Mouse (Mus musculus): ENCODE measurements around the gene Commd8. TPM values are rescaled to one million over a fixed set of nuclear protein-coding genes. Genes with fewer than 3 reads are reported as not detected.

The Commd8 gene
- total RNA-seq (2022): 10 to 100 TPM; 27.3 to 36.5 (median 31.9) TPM

GRCm38 (mm10) chr5:72167594-72168284, at the start of gene Commd8:
Gene Commd8, minus strand, starts transcription at chr5:72168189.
- DNase-seq (ENCODE audit: low spot score in 2 of 2): peak; percentile 91 to 95

- DNase-seq (ENCODE audit: low spot score in 2 of 2): no peak
These were observed 43.8 kb upstream of the Commd8 start for GRCm38 (mm10) chr5:72211741-72212140.

- DNase-seq (ENCODE audit: low spot score in 2 of 2): no peak
These were observed 42.8 kb upstream of the Commd8 start for GRCm38 (mm10) chr5:72210812-72211139.

GRCm38 (mm10) chr5:72210123-72210811, 42.3 kb upstream of the Commd8 start:
- no peak for DNase-seq (ENCODE audit: low spot score in 2 of 2)

- DNase-seq (ENCODE audit: low spot score in 2 of 2): no peak
These were observed 40.5 kb upstream of the Commd8 start for GRCm38 (mm10) chr5:72208515-72208914.

- no peak for DNase-seq (ENCODE audit: low spot score in 2 of 2)
These were observed 37.3 kb upstream of the Commd8 start for GRCm38 (mm10) chr5:72205271-72205670.

GRCm38 (mm10) chr5:72204507-72204906, 36.5 kb upstream of the Commd8 start:
- no peak for DNase-seq (ENCODE audit: low spot score in 2 of 2)

- DNase-seq (ENCODE audit: low spot score in 2 of 2): no peak
These were observed 35.7 kb upstream of the Commd8 start for GRCm38 (mm10) chr5:72203734-72204073.

- DNase-seq (ENCODE audit: low spot score in 2 of 2): peak; percentile 76 to 80
These were observed 35.2 kb upstream of the Commd8 start for GRCm38 (mm10) chr5:72203028-72203733.

GRCm38 (mm10) chr5:72202016-72202415, 34.0 kb upstream of the Commd8 start:
- peak; percentile 5 to 6 for DNase-seq (ENCODE audit: low spot score in 2 of 2)

- DNase-seq (ENCODE audit: low spot score in 2 of 2): peak; percentile 38 to 46
These were observed 33.6 kb upstream of the Commd8 start for GRCm38 (mm10) chr5:72201600-72201999.

GRCm38 (mm10) chr5:72195442-72195841, 27.5 kb upstream of the Commd8 start:
- DNase-seq (ENCODE audit: low spot score in 2 of 2): no peak

- no peak for DNase-seq (ENCODE audit: low spot score in 2 of 2)
These were observed 23.9 kb upstream of the Commd8 start for GRCm38 (mm10) chr5:72191932-72192331.

GRCm38 (mm10) chr5:72191154-72191553, 23.2 kb upstream of the Commd8 start:
- no peak for DNase-seq (ENCODE audit: low spot score in 2 of 2)

- DNase-seq (ENCODE audit: low spot score in 2 of 2): no peak
These were observed 16.6 kb upstream of the Commd8 start for GRCm38 (mm10) chr5:72184437-72185100.

- no peak for DNase-seq (ENCODE audit: low spot score in 2 of 2)
These were observed 15.9 kb upstream of the Commd8 start for GRCm38 (mm10) chr5:72183929-72184328.

- no peak for DNase-seq (ENCODE audit: low spot score in 2 of 2)
These were observed 14.8 kb upstream of the Commd8 start for GRCm38 (mm10) chr5:72182804-72183203.

GRCm38 (mm10) chr5:72181194-72181593, 13.2 kb upstream of the Commd8 start:
- no peak for DNase-seq (ENCODE audit: low spot score in 2 of 2)

- no peak for DNase-seq (ENCODE audit: low spot score in 2 of 2)
These were observed 7.5 kb upstream of the Commd8 start for GRCm38 (mm10) chr5:72175530-72175929.

- DNase-seq (ENCODE audit: low spot score in 2 of 2): no peak
These were observed 7.1 kb upstream of the Commd8 start for GRCm38 (mm10) chr5:72175050-72175449.

- DNase-seq (ENCODE audit: low spot score in 2 of 2): no peak
These were observed 5.5 kb upstream of the Commd8 start for GRCm38 (mm10) chr5:72173521-72173920.

GRCm38 (mm10) chr5:72172675-72173074, 4.7 kb upstream of the Commd8 start:
- DNase-seq (ENCODE audit: low spot score in 2 of 2): peak in 1 of 2 experiments; percentile 2

All from gastrocnemius, adult 8-10 months (tissue).